Mouse (Mus musculus): ENCODE results near the gene Sh3d21. TPM values are rescaled to one million over a fixed set of nuclear protein-coding genes. Genes with fewer than 3 reads are reported as not detected.

Gene Sh3d21
- polyA plus RNA-seq, 1 experiment from 2014 or later: 13.8 TPM

DNA sequence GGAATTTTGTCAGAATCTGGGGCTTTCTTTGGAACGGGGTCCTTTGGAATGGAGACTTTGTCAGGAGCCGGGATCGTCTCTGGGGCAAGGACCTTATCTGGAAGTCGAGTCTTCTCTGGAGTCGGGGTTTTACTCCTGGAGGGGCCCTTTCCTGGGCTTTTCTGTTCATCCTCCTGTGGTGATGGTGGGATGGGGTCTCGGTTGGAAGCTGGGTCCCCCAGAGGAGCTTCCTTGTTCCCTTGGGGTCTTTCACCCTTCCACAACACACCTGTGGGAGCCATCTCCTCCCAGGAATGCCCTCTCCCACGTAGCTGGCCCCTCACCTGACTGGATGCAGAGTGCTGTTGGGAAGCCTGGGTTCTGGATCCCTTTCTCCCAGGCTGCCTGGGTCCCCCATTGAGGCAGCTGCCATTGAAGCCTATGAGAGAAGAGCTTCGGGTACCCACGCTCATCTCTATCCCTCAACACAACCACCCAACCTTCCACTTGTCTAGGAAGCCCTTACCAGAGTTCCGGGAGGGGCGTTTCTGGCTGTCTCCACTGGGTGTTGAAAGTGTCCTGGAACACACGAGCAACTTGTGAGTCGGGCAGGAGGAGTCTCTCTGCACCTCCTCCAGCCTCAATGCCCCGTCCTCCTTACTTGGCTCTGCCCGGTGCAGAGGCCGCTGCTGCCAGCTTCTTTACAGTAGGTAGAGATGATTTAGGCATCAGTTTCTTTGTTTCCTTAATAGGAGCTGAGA, 11.4 kb downstream of the Sh3d21 start:
- Histone ChIP-seq H3K4me1 (peaks cover 58% of the 10 kb centered on the region), H3K9ac (no peak overlapping the region), H3K27ac (peak overlapping the region; percentile 93; the same call in 1 of the 2 replicates), H3K9me3 (no peaks in the 10 kb centered on the region), H3K4me2 (no peak overlapping the region), H3K36me3 (peaks cover 20% of the 10 kb centered on the region), H3K27me3 (no peaks in the 10 kb centered on the region), H3K4me3 (no peak overlapping the region)
- ATAC-seq (ENCODE audit: insufficient number of reproducible peaks, low FRiP score, low TSS enrichment, low read depth): no peak
- WGBS: 79% methylated on average over 16 of the region's 16 CpGs

DNA sequence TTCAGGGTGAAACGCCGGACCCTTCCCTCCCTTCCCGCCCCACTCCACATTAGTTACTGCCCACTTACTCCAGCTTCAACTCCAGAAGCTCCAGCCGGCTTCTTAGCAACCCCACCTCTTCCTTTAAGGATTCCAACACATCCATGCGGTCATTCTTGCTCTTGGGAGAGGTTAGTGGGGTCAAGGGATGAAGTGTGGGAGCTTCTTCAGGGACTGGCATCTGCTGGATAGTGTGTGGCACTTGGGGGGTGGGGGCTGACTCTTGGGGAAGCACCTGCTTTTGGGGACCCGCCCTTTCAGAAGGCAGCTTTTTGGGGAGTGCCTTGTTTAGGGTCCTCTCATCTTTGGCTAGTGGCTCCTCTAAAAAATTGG, 12.4 kb downstream of the Sh3d21 start:
- Histone ChIP-seq H3K9ac (no peak overlapping the region), H3K4me1 (peaks cover 61% of the 10 kb centered on the region), H3K27ac (peak overlapping the region; percentile 93), H3K9me3 (no peaks in the 10 kb centered on the region), H3K4me2 (peak overlapping the region; percentile 88), H3K36me3 (peaks cover 20% of the 10 kb centered on the region), H3K4me3 (peak overlapping the region; percentile 75), H3K27me3 (no peaks in the 10 kb centered on the region)
- WGBS: 28% methylated on average over 6 of the region's 6 CpGs
- ATAC-seq (ENCODE audit: insufficient number of reproducible peaks, low FRiP score, low TSS enrichment, low read depth): no peak

DNA sequence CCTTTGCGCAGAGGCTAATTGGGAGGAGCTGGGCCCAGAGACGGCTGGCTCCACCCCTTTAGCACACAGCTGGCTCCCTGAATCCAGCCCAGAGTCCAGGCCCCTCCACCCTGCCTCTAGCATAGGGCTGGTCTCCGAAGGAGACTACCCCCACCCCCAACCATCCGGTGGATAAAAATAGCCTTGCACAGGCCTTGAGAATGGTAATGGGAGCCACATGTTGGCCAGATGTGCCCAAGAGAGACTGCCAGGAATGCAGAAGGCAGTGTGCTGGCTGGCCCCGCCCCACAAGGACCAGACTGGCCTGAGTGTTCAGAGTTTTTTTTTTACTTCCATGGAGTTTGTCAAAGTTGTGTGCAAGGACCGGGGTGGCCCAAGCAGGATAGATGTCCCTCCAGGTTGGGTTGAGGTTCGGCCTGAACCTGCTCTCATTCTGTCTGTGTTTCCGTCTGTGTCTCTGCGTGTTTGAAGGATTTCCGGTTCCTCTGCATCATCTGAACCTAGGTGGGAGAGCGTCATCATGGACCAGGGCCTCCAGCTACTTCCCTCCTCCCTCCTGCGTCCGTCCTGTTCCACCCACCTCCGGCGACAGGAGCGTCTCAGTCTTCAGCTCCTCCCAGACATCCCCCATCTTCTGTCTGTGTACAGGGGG, 12.9 kb downstream of the Sh3d21 start:
- WGBS: 7% methylated on average over 16 of the region's 16 CpGs
- H3K9me3 ChIP-seq: no peaks in the 10 kb centered on the region
- H3K27me3 ChIP-seq: no peaks in the 10 kb centered on the region
- no peak overlapping the region for H3K9ac ChIP-seq
- peaks cover 58% of the 10 kb centered on the region for H3K4me1 ChIP-seq
- peak; percentile 93 for ATAC-seq (ENCODE audit: insufficient number of reproducible peaks, low FRiP score, low TSS enrichment, low read depth)
- H3K4me2 ChIP-seq: peak overlapping the region; percentile 88
- H3K36me3 ChIP-seq: peaks cover 20% of the 10 kb centered on the region
- H3K27ac ChIP-seq: peak overlapping the region; percentile 93
- H3K4me3 ChIP-seq: peak overlapping the region; percentile 75

DNA sequence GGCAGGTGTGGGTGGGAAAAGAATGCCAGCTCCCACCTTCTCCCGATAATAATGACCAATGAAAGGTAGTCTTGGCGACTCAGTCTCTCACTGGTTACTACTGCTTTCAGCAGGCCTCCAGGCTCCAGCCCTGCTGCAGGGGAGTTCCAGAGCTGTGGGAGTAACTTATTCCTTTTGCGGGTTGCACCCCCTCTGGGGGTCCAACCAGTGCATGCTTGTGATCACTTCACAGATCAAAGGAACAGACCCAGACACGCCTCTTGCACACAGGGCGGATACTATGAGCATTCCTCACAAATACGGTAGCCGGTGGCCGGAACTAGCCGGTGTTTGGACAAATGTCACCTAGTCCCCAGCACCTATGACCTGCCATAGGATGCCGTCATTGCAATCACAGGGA, 13.5 kb downstream of the Sh3d21 start:
- Histone ChIP-seq H3K9ac (peak overlapping the region; percentile 68), H3K27me3 (no peaks in the 10 kb centered on the region), H3K9me3 (no peaks in the 10 kb centered on the region), H3K36me3 (peaks cover 20% of the 10 kb centered on the region), H3K4me1 (peaks cover 55% of the 10 kb centered on the region), H3K27ac (peak overlapping the region; percentile 93), H3K4me2 (peak overlapping the region; percentile 88), H3K4me3 (peak overlapping the region; percentile 75)
- 10% methylated on average over 10 of the region's 10 CpGs for WGBS
- no peak for ATAC-seq (ENCODE audit: insufficient number of reproducible peaks, low FRiP score, low TSS enrichment, low read depth)

DNA sequence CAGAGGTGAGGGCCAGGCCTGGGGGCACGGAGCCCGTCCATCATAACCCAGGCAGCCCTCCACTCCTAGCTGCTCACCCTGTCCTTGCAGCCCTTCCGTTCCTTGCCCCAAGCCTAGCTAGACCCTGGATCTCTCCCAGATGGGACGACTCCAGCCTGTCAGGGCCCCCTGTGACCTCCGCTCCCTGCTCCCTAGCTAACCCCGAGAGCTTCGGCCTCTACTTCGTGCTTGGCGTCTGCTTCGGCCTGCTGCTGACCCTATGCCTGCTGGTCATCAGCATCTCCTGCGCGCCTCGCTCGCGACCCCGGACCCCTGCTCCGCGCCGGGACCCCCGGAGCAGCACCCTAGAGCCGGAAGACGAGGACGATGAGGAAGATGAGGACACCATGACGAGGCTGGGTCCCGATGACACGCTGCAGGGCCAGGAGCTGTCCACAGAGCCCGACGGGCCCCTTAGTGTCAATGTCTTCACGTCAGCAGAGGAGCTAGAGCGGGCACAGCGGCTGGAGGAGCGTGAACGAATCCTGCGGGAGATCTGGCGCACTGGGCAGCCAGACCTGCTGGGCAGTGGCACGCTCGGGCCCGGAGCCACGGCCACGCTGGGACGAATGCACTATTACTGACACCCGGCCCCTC, 14.1 kb downstream of the Sh3d21 start:
- WGBS: 11% methylated on average over 42 of the region's 42 CpGs
- H3K4me1 ChIP-seq: peaks cover 55% of the 10 kb centered on the region

DNA sequence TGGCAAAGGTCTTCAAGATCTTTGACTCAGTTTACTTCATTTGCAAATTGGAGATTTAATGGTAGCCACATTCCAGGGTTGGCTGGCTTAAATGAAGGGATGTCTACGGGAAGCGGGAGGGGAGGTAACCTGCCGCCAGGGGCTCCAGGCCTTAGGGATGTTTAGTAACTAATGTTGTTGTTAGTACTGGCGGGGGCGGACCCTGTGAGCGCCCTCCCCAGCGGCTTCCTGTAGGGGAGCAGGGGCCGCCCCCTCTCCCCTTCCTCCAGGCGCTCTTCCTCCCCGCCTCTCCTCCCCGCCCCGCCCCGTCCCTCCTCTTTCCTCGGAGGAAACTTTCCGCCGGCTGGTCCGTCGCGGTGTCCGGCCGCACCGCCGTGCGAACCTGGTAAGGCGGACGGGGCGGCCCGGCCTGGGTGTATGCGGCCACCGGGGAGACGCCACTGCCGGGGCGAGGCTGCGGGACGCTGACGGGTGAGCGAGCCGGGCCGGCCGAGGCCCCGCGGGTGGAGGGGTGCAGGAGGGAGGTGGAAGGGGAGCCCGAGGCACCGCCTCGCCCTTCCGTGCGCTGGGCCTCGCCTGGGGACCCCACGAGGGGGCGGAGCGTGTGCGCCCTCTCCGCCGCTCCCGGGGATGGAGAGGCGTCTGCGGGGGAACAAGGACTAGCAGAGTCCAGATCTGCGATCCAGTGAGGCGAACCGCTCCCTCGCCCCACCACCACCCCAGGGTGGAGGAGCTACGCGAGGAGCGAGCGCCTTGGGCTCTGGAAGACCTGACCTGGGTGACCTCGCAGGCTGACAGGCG, 14.9 kb downstream of the Sh3d21 start:
- Histone ChIP-seq H3K27ac (peak overlapping the region; percentile 93), H3K4me1 (peaks cover 55% of the 10 kb centered on the region), H3K4me2 (peak overlapping the region; percentile 88), H3K9me3 (no peaks in the 10 kb centered on the region), H3K36me3 (peaks cover 19% of the 10 kb centered on the region), H3K4me3 (peak overlapping the region; percentile 75), H3K9ac (peak overlapping the region; percentile 68), H3K27me3 (no peaks in the 10 kb centered on the region)
- WGBS: under 1% methylated on average over 39 of the region's 67 CpGs
- ATAC-seq (ENCODE audit: insufficient number of reproducible peaks, low FRiP score, low TSS enrichment, low read depth): peak; percentile 59

More for the DNA sequence above, 14.1 kb downstream of the Sh3d21 start:
- peaks cover 20% of the 10 kb centered on the region for H3K36me3 ChIP-seq
- H3K4me3 ChIP-seq: peak overlapping the region; percentile 75
- no peaks in the 10 kb centered on the region for H3K9me3 ChIP-seq
- ATAC-seq (ENCODE audit: insufficient number of reproducible peaks, low FRiP score, low TSS enrichment, low read depth): no peak
- H3K27ac ChIP-seq: peak overlapping the region; percentile 93
- no peaks in the 10 kb centered on the region for H3K27me3 ChIP-seq
- peak overlapping the region; percentile 88 for H3K4me2 ChIP-seq
- H3K9ac ChIP-seq: peak overlapping the region; percentile 68

DNA sequence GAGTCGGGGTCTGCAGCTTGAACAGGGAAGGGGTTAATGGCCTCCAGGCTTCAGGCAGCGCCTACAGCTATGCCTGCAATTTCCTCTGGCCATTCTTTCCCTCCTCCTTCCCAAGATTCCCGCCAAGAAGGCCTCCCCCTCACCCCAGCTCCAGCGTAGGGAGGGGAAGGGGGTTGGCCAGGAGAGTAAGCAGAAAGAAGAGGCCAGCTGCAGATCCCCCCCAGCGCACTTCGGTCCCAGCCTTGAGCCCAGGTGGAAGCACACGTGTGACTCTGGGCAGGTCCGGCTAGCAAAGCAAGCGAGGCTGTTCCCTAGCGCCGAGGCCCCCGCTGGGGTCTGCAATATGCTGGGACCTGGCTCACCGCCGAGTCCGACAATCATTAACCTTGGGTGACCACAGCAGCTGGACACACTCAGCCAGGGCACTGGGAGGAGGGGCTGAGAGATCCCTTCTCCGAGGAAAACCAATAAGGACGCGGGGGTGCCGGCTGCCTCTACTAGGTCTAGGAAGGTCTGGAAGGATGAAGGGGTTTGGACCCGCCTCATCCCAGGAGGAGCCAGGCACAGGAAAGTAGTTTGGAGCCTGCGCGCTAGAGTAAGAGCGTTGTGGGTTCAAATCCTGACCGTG, 15.6 kb downstream of the Sh3d21 start, which contains the start of gene Eva1b:
Gene Eva1b (plus strand): TSS at position 212 of the 628 bp plus-strand sequence.
- H3K4me1 ChIP-seq: peaks cover 55% of the 10 kb centered on the region
- WGBS: 1% methylated on average over 24 of the region's 24 CpGs
- H3K27ac ChIP-seq: peak within 1 kb of the TSS; percentile 93
- H3K4me2 ChIP-seq: peak within 1 kb of the TSS; percentile 88
- H3K9ac ChIP-seq: peak within 1 kb of the TSS; percentile 68
- peak within 1 kb of the TSS; percentile 75 for H3K4me3 ChIP-seq
- H3K27me3 ChIP-seq: no peaks in the 10 kb centered on the region
- peaks cover 15% of the 10 kb centered on the region for H3K36me3 ChIP-seq
- H3K9me3 ChIP-seq: no peaks in the 10 kb centered on the region
- ATAC-seq (ENCODE audit: insufficient number of reproducible peaks, low FRiP score, low TSS enrichment, low read depth): peak; percentile 30; the same call in 1 of the 2 replicates

DNA sequence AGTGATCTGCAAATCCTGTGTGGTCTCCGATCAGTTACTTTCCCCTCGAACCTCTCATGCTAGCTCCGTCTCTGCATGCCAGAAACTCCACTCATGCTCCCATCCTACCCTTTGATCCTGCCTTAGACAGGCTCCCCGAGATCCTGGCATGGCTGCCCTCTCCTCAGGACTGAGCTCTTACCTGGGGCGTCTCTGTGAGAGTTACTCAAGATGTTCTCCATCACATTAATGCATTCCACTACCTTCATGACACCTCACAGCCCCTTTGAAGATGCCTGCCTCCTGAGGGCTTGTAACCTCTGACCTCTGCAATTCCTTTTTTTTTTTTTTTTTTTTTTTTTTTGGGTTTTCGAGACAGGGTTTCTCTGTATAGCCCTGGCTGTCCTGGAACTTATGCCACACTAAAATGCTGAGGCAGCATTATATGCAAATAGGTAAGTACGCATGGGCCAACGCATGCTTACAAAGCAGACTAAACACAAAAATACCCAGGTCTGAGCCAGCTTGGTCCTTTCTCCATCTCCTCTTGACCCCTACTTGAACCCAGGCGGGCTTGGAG, 16.2 kb downstream of the Sh3d21 start:
- Histone ChIP-seq H3K9me3 (no peaks in the 10 kb centered on the region), H3K4me2 (peak overlapping the region; percentile 88), H3K27me3 (no peaks in the 10 kb centered on the region), H3K27ac (peak overlapping the region; percentile 93), H3K4me1 (peaks cover 51% of the 10 kb centered on the region), H3K4me3 (peak overlapping the region; percentile 75), H3K9ac (no peak overlapping the region), H3K36me3 (peaks cover 9% of the 10 kb centered on the region)
- no peak for ATAC-seq (ENCODE audit: insufficient number of reproducible peaks, low FRiP score, low TSS enrichment, low read depth)
- WGBS: 25% methylated on average over 9 of the region's 9 CpGs

DNA sequence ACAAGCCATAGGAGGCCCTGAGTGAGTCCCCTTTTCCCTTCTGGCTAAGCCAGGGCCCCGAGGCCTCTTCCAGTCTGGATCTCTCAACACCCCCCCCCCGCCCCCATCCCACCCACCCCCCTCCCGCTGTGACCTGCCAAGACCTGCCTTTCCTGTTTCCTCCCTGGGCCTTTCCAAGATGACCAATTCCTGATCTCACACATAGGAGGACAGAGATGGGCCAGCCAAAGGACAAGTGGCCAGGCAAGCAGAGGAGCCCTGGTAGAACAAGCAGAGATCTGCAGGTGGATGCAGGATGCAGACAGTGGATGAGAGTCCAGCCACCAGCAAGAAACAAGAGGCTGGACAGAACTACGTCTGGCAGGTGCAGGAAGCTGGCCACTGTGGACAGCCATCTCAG, 17.9 kb downstream of the Sh3d21 start:
- ATAC-seq (ENCODE audit: insufficient number of reproducible peaks, low FRiP score, low TSS enrichment, low read depth): no peak
- Histone ChIP-seq H3K9ac (no peak overlapping the region), H3K27ac (no peak overlapping the region), H3K9me3 (no peaks in the 10 kb centered on the region), H3K4me3 (no peak overlapping the region), H3K27me3 (no peaks in the 10 kb centered on the region), H3K36me3 (0 out of 2 replicates have a peak, but pooled peaks cover 5% of the 10 kb centered on the region), H3K4me2 (no peak overlapping the region), H3K4me1 (peaks cover 35% of the 10 kb centered on the region)
- 39% methylated on average over 3 of the region's 4 CpGs for WGBS

DNA sequence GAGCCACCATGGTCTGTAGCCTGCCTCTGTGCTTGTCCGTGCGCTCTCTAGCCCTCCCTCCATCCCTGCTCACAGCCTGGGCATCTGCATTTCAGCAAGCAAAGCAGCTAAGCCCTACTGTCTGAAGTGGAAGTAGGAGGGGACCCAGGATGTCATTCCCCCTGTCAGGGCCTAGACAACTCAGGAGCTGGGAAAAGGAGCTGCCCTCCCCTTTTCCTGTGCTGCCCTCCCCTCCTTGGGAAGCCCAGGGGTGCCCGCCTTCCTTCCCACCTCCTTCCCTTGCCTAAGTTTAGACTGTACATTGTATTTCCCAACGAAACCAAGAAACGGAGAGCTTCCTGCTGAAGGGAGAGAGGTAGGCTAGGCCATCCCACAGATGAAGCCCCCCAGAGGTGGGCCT, 22.3 kb downstream of the Sh3d21 start:
- 77% methylated on average over 5 of the region's 5 CpGs for WGBS
- no peak for ATAC-seq (ENCODE audit: insufficient number of reproducible peaks, low FRiP score, low TSS enrichment, low read depth)
- no peak overlapping the region for H3K4me2 ChIP-seq
- H3K4me1 ChIP-seq: no peaks in the 10 kb centered on the region
- H3K9ac ChIP-seq: no peak overlapping the region
- no peak overlapping the region for H3K4me3 ChIP-seq
- peak overlapping the region; percentile 17; the same call in 1 of the 2 replicates for H3K27ac ChIP-seq
- H3K27me3 ChIP-seq: no peaks in the 10 kb centered on the region
- H3K9me3 ChIP-seq: no peaks in the 10 kb centered on the region
- H3K36me3 ChIP-seq: peaks cover 40% of the 10 kb centered on the region

DNA sequence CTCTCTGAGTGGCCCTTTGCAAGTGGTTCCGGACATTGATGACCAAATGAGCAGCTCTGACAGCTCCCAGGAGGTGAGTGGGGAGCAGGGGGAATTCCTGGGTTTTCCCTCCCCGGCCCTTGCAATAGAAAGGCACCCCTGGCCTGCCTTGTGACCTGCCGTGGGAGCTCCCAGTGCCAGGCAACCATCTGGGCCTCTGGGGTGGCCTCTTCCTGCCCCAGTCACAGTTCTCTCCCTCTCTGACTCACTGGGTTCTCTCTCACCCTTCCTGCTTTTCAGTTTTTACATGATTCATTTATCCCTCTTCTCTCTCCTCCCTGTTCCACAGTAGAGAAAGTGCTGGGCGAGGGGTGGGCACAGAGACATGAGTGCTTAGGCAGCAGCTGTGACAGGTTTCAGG, 25.5 kb downstream of the Sh3d21 start:
- Histone ChIP-seq H3K9ac (no peak overlapping the region), H3K27me3 (no peaks in the 10 kb centered on the region), H3K4me1 (peaks cover 7% of the 10 kb centered on the region), H3K4me2 (no peak overlapping the region), H3K4me3 (no peak overlapping the region), H3K27ac (no peak overlapping the region), H3K36me3 (peaks cover 63% of the 10 kb centered on the region), H3K9me3 (no peaks in the 10 kb centered on the region)
- WGBS: 78% methylated on average over 4 of the region's 4 CpGs
- no peak for ATAC-seq (ENCODE audit: insufficient number of reproducible peaks, low FRiP score, low TSS enrichment, low read depth)

Measured in limb, embryonic 15.5 days (tissue).